Mouse (Mus musculus): ENCODE results near the gene Pdzd2.

Gene Pdzd2

GRCm38 (mm10) chr15:12678540-12679112, 61.1 kb downstream of the Pdzd2 start:
- intact Hi-C loops (cut with DNase I): no loop called here

- intact Hi-C loops (cut with DNase I): no loop called here
Observed at GRCm38 (mm10) chr15:12675366-12675765, 64.4 kb downstream of the Pdzd2 start.

GRCm38 (mm10) chr15:12674026-12674425, 65.7 kb downstream of the Pdzd2 start:
- intact Hi-C loops (cut with DNase I): no loop called here

GRCm38 (mm10) chr15:12667760-12668520, 71.8 kb downstream of the Pdzd2 start:
- intact Hi-C loops (cut with DNase I): no loop called here

- intact Hi-C loops (cut with DNase I): no loop called here
Observed at GRCm38 (mm10) chr15:12665946-12666345, 73.8 kb downstream of the Pdzd2 start.

GRCm38 (mm10) chr15:12663351-12663750, 76.4 kb downstream of the Pdzd2 start:
- intact Hi-C loops (cut with DNase I): no loop called here

- intact Hi-C loops (cut with DNase I): no loop called here
Observed at GRCm38 (mm10) chr15:12660320-12660719, 79.4 kb downstream of the Pdzd2 start.

GRCm38 (mm10) chr15:12655959-12656662, 83.6 kb downstream of the Pdzd2 start:
- intact Hi-C loops (cut with DNase I): no loop called here

GRCm38 (mm10) chr15:12655316-12655715, 84.4 kb downstream of the Pdzd2 start:
- intact Hi-C loops (cut with DNase I): no loop called here

GRCm38 (mm10) chr15:12652336-12653031, 87.2 kb downstream of the Pdzd2 start:
- intact Hi-C loops (cut with DNase I): no loop called here

GRCm38 (mm10) chr15:12650236-12650635, 89.5 kb downstream of the Pdzd2 start:
- intact Hi-C loops (cut with DNase I): no loop called here

- intact Hi-C loops (cut with DNase I): no loop called here
Observed at GRCm38 (mm10) chr15:12649674-12650073, 90.0 kb downstream of the Pdzd2 start.

GRCm38 (mm10) chr15:12649131-12649530, 90.6 kb downstream of the Pdzd2 start:
- intact Hi-C loops (cut with DNase I): no loop called here

- intact Hi-C loops (cut with DNase I): no loop called here
Observed at GRCm38 (mm10) chr15:12640755-12641154, 99.0 kb downstream of the Pdzd2 start.

GRCm38 (mm10) chr15:12639776-12640175, 99.9 kb downstream of the Pdzd2 start:
- intact Hi-C loops (cut with DNase I): no loop called here

GRCm38 (mm10) chr15:12639181-12639580, 100.5 kb downstream of the Pdzd2 start:
- intact Hi-C loops (cut with DNase I): no loop called here

GRCm38 (mm10) chr15:12638370-12639030, 101.2 kb downstream of the Pdzd2 start:
- intact Hi-C loops (cut with DNase I): no loop called here

- intact Hi-C loops (cut with DNase I): no loop called here
Observed at GRCm38 (mm10) chr15:12637511-12637910, 102.2 kb downstream of the Pdzd2 start.

GRCm38 (mm10) chr15:12636386-12636785, 103.3 kb downstream of the Pdzd2 start:
- intact Hi-C loops (cut with DNase I): no loop called here

GRCm38 (mm10) chr15:12634921-12635320, 104.8 kb downstream of the Pdzd2 start:
- intact Hi-C loops (cut with DNase I): no loop called here

GRCm38 (mm10) chr15:12629164-12629563, 110.6 kb downstream of the Pdzd2 start:
- intact Hi-C loops (cut with DNase I): no loop called here
